Mouse (Mus musculus): ENCODE measurements around the gene Cacna2d1.

- TF ChIP-seq EP300 (IDR thresholded peaks at IDR 0.05; ENCODE audit: low read depth) (no peak), CTCF (IDR thresholded peaks at IDR 0.05; ENCODE audit: low read depth) (no peak)
Observed at GRCm38 (mm10) chr5:16047452-16048191, 113.1 kb downstream of the Cacna2d1 start.

All from liver, embryonic 14.5 days (tissue).